17 mouse cellular contexts compared by ENCODE assay signal in the genomic region with DNA sequence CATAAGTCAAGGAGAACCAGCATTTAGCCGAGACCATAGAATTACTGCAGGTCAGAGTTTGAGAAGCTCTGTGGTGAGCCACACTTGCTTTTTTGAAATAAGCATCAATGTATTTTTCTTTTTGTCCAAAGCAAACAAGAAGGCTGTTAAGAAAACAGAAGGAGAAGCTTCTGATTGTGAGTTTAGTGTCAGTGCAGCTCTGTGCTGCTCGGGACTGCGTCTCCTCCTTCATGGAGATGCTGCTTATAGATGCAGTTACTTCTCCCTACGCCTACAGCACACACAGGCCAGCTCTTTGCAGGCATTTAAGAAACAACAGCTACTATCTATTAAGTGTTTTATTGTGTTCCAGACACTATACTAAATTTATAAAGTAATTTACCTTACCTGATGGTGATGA.
"Had no signal": no experiment of that assay in that cellular context is flagged by ENCODE, and none has a peak within 500 bp of the region (broad histone marks: within the 10 kb centered on the region; RNA-seq: fewer than 3 reads in every experiment).

No protein-coding gene starts in this region.

- H3K27ac ChIP-seq: liver, embryonic 14.5 days; midbrain, embryonic 10.5 days had no signal

- H3K4me3 ChIP-seq: midbrain, embryonic 10.5 days; myocyte had no signal

- ATAC-seq: midbrain, embryonic 16.5 days had no signal

- H3K9ac ChIP-seq: liver, embryonic 14.5 days; lung, embryonic 14.5 days had no signal

- H3K9me3 ChIP-seq: midbrain, embryonic 10.5 days had no signal

- DNase-seq: lung, adult 18-20 months; lung, embryonic 14.5 days; lung, postnatal 10 days; lung, postnatal 4 days; midbrain, embryonic 14.5 days; retina, postnatal 1 day; right cerebral cortex, adult 18-20 months; right cerebral cortex, postnatal 25 days; right cerebral cortex, postnatal 4 days; spleen, adult 18-20 months; thymus, adult 18-20 months; thymus, postnatal 14 days; thymus, postnatal 36 days had no signal

- H3K4me2 ChIP-seq: lung, embryonic 14.5 days had no signal
